17 mouse cellular contexts compared by ENCODE assay signal in genomic region chr13:20687453-20687852, GRCm38 (mm10).
"Had no signal": no experiment of that assay in that cellular context is flagged by ENCODE, and none has a peak within 500 bp of the region (broad histone marks: within the 10 kb centered on the region; RNA-seq: fewer than 3 reads in every experiment).

No protein-coding gene starts in this region.

- H3K27me3 ChIP-seq: liver, embryonic 15.5 days; neural tube, embryonic 12.5 days had no signal

- H3K9me3 ChIP-seq: limb, embryonic 10.5 days; liver, embryonic 15.5 days; midbrain, embryonic 10.5 days; neural tube, embryonic 12.5 days had no signal

- H3K36me3 ChIP-seq: limb, embryonic 10.5 days; liver, embryonic 15.5 days; midbrain, embryonic 10.5 days; neural tube, embryonic 12.5 days had no signal

- H3K27ac ChIP-seq: limb, embryonic 10.5 days; liver, embryonic 15.5 days; midbrain, embryonic 10.5 days; neural tube, embryonic 12.5 days; stomach, postnatal 0 days had no signal

- H3K4me2 ChIP-seq: liver, embryonic 11.5 days; liver, embryonic 15.5 days; neural tube, embryonic 12.5 days had no signal

- H3K4me3 ChIP-seq: limb, embryonic 10.5 days; liver, embryonic 15.5 days; midbrain, embryonic 10.5 days; myocyte; neural tube, embryonic 12.5 days had no signal

- ATAC-seq: lung, postnatal 0 days had no signal

- H3K4me1 ChIP-seq: limb, embryonic 10.5 days; liver, embryonic 15.5 days; midbrain, embryonic 10.5 days; neural tube, embryonic 12.5 days had no signal

- H3K9ac ChIP-seq: liver, embryonic 15.5 days; neural tube, embryonic 12.5 days had no signal

- DNase-seq: kidney, adult 11 months; kidney, adult 9 months; kidney, postnatal 10 days; lung, adult 2 months; lung, postnatal 4 days; midbrain, embryonic 14.5 days; right cerebral cortex, postnatal 14 days; thymus, adult 18-20 months; thymus, postnatal 36 days had no signal
